Mouse (Mus musculus) bone marrow macrophage, adult 2 months (primary cell): ENCODE measurements at regions not wholly inside any gene's neighbourhood (a gene's known extent, or its start where the extent isn't known, plus 50 kb on each side); places are given as distances from the start of the nearest gene placed in this dataset.
A peak's percentile ranks its signal among the peaks of the same experiment; 100 is the strongest.

Experiments used
- H3K27ac ChIP-seq: 2 replicates; pipeline ENCODE4 v1.5.1; 2012; ENCODE audit warnings: low read depth, low read length; ENCODE audit not compliant: insufficient read depth
- H3K4me1 ChIP-seq: 2 replicates; pipeline ENCODE4 v1.6.1; 2012; ENCODE audit warnings: low read length; ENCODE audit not compliant: control insufficient read depth, insufficient read depth
- H3K4me3 ChIP-seq: 2 replicates; pipeline ENCODE4 v1.5.1; 2012; ENCODE audit warnings: mild to moderate bottlenecking, low read length, moderate library complexity; ENCODE audit not compliant: insufficient read depth
- CTCF ChIP-seq: IDR thresholded peaks from 2 replicates; pipeline ENCODE4 v1.5.1; 2012; ENCODE audit warnings: low read depth, mild to moderate bottlenecking, low read length, moderate library complexity
- POLR2A ChIP-seq: IDR thresholded peaks from 2 replicates; pipeline ENCODE4 v1.6.1; 2012; ENCODE audit warnings: mild to moderate bottlenecking, low read depth, low read length, borderline replicate concordance

- TF ChIP-seq CTCF (no peak), POLR2A (no peak)
- no peak overlapping the region for H3K27ac ChIP-seq
- H3K4me3 ChIP-seq = no peak overlapping the region
- peaks cover 6% of the 10 kb centered on the region for H3K4me1 ChIP-seq
These were observed 1413.8 kb downstream of the Gsdmc2 start for GRCm38 (mm10) chr15:62431150-62431678.

- no peak overlapping the region for H3K27ac ChIP-seq
- no peaks in the 10 kb centered on the region for H3K4me1 ChIP-seq
- no peak overlapping the region for H3K4me3 ChIP-seq
- TF ChIP-seq POLR2A (no peak), CTCF (no peak)
These were observed 1422.0 kb downstream of the Gsdmc2 start for GRCm38 (mm10) chr15:62422995-62423394.

GRCm38 (mm10) chr15:62421073-62421851 is 1423.7 kb downstream of the Gsdmc2 start:
- no peak for TF ChIP-seq CTCF
- no peak for TF ChIP-seq POLR2A
- Histone ChIP-seq H3K4me3 (no peak overlapping the region), H3K4me1 (peaks cover 5% of the 10 kb centered on the region), H3K27ac (no peak overlapping the region)

GRCm38 (mm10) chr15:62416691-62417090 is 1428.3 kb downstream of the Gsdmc2 start:
- TF ChIP-seq POLR2A = no peak
- TF ChIP-seq CTCF = no peak
- H3K27ac ChIP-seq = no peak overlapping the region; the same call in 1 of the 2 replicates
- H3K4me3 ChIP-seq = no peak overlapping the region
- peaks cover 10% of the 10 kb centered on the region for H3K4me1 ChIP-seq

GRCm38 (mm10) chr15:62413694-62414093 is 1431.3 kb downstream of the Gsdmc2 start:
- no peak overlapping the region for H3K27ac ChIP-seq
- H3K4me1 ChIP-seq = peaks cover 10% of the 10 kb centered on the region
- TF ChIP-seq CTCF = no peak
- no peak for TF ChIP-seq POLR2A
- no peak overlapping the region for H3K4me3 ChIP-seq

GRCm38 (mm10) chr15:62402142-62402541 is 1442.8 kb downstream of the Gsdmc2 start:
- no peak for TF ChIP-seq POLR2A
- Histone ChIP-seq H3K4me1 (peaks cover 11% of the 10 kb centered on the region), H3K4me3 (no peak overlapping the region)

GRCm38 (mm10) chr15:62400984-62401609 is 1443.9 kb downstream of the Gsdmc2 start:
- Histone ChIP-seq H3K4me1 (peaks cover 11% of the 10 kb centered on the region), H3K4me3 (no peak overlapping the region), H3K27ac (peak overlapping the region; percentile 65)
- TF ChIP-seq CTCF = no peak
- no peak for TF ChIP-seq POLR2A

More at GRCm38 (mm10) chr15:62402142-62402541, 1442.8 kb downstream of the Gsdmc2 start:
- no peak overlapping the region for H3K27ac ChIP-seq

- Histone ChIP-seq H3K4me3 (no peak overlapping the region), H3K27ac (no peak overlapping the region), H3K4me1 (peaks cover 18% of the 10 kb centered on the region)
- no peak for TF ChIP-seq CTCF
- no peak for TF ChIP-seq POLR2A
These were observed 1445.6 kb downstream of the Gsdmc2 start for GRCm38 (mm10) chr15:62399381-62399780.

- H3K4me3 ChIP-seq = no peak overlapping the region
- peaks cover 28% of the 10 kb centered on the region for H3K4me1 ChIP-seq
- TF ChIP-seq POLR2A = no peak
- no peak for TF ChIP-seq CTCF
- no peak overlapping the region for H3K27ac ChIP-seq
These were observed 1448.0 kb downstream of the Gsdmc2 start for GRCm38 (mm10) chr15:62397009-62397408.

- Histone ChIP-seq H3K4me1 (peaks cover 32% of the 10 kb centered on the region), H3K27ac (no peak overlapping the region), H3K4me3 (no peak overlapping the region)
- TF ChIP-seq POLR2A (no peak), CTCF (no peak)
These were observed 1449.6 kb downstream of the Gsdmc2 start for GRCm38 (mm10) chr15:62395377-62395776.
